Mouse (Mus musculus): ENCODE data around the gene Tnnt3. TPM values are rescaled to one million over a fixed set of nuclear protein-coding genes. Genes with fewer than 3 reads are reported as not detected.
A peak's percentile ranks its signal among the peaks of the same experiment; 100 is the strongest.

Gene Tnnt3
- total RNA-seq, 2 experiments from 2014 or later, result not detected

GRCm38 (mm10) chr7:142476271-142476670 lies 22.4 kb upstream of the Tnnt3 start:
- no peak for DNase-seq (ENCODE audit: low spot score in 2 of 2)

GRCm38 (mm10) chr7:142476795-142477452 lies 21.7 kb upstream of the Tnnt3 start:
- DNase-seq (ENCODE audit: low spot score in 2 of 2), result no peak

- no peak for DNase-seq (ENCODE audit: low spot score in 2 of 2)
Measured at GRCm38 (mm10) chr7:142478001-142478400, 20.6 kb upstream of the Tnnt3 start.

- no peak for DNase-seq (ENCODE audit: low spot score in 2 of 2)
Measured at GRCm38 (mm10) chr7:142478574-142478973, 20.1 kb upstream of the Tnnt3 start.

GRCm38 (mm10) chr7:142479307-142479706 lies 19.3 kb upstream of the Tnnt3 start:
- no peak for DNase-seq (ENCODE audit: low spot score in 2 of 2)

GRCm38 (mm10) chr7:142479886-142480285 lies 18.8 kb upstream of the Tnnt3 start:
- DNase-seq (ENCODE audit: low spot score in 2 of 2), result no peak

GRCm38 (mm10) chr7:142480661-142481060 lies 18.0 kb upstream of the Tnnt3 start:
- no peak for DNase-seq (ENCODE audit: low spot score in 2 of 2)

- peak in 1 of 2 experiments; percentile 41 for DNase-seq (ENCODE audit: low spot score in 2 of 2)
Measured at GRCm38 (mm10) chr7:142481186-142481567, 17.5 kb upstream of the Tnnt3 start.

GRCm38 (mm10) chr7:142481568-142482255 lies 16.9 kb upstream of the Tnnt3 start:
- no peak for DNase-seq (ENCODE audit: low spot score in 2 of 2)

GRCm38 (mm10) chr7:142482256-142482609 lies 16.4 kb upstream of the Tnnt3 start:
- DNase-seq (ENCODE audit: low spot score in 2 of 2), result no peak

GRCm38 (mm10) chr7:142483136-142483535 lies 15.5 kb upstream of the Tnnt3 start:
- DNase-seq (ENCODE audit: low spot score in 2 of 2), result no peak

GRCm38 (mm10) chr7:142484780-142485179 lies 13.9 kb upstream of the Tnnt3 start:
- DNase-seq (ENCODE audit: low spot score in 2 of 2), result no peak

GRCm38 (mm10) chr7:142486751-142487162 lies 11.9 kb upstream of the Tnnt3 start:
- no peak for DNase-seq (ENCODE audit: low spot score in 2 of 2)

- peak in 1 of 2 experiments; percentile 19 for DNase-seq (ENCODE audit: low spot score in 2 of 2)
Measured at GRCm38 (mm10) chr7:142487341-142487859, 11.2 kb upstream of the Tnnt3 start.

GRCm38 (mm10) chr7:142488053-142488452 lies 10.6 kb upstream of the Tnnt3 start:
- no peak for DNase-seq (ENCODE audit: low spot score in 2 of 2)

- DNase-seq (ENCODE audit: low spot score in 2 of 2), result no peak
Measured at GRCm38 (mm10) chr7:142493535-142493934, 5.1 kb upstream of the Tnnt3 start.

- no peak for DNase-seq (ENCODE audit: low spot score in 2 of 2)
Measured at GRCm38 (mm10) chr7:142496158-142496557, 2.5 kb upstream of the Tnnt3 start.

- DNase-seq (ENCODE audit: low spot score in 2 of 2), result no peak
Measured at GRCm38 (mm10) chr7:142496800-142497199, 1.8 kb upstream of the Tnnt3 start.

GRCm38 (mm10) chr7:142497775-142498174 lies 861 bp upstream of the Tnnt3 start:
- peak in 1 of 2 experiments; percentile 20 for DNase-seq (ENCODE audit: low spot score in 2 of 2)

GRCm38 (mm10) chr7:142499010-142499721 lies 530 bp downstream of the Tnnt3 start:
- DNase-seq (ENCODE audit: low spot score in 2 of 2), result no peak

- DNase-seq (ENCODE audit: low spot score in 2 of 2), result no peak
Measured at GRCm38 (mm10) chr7:142500032-142500431, 1.4 kb downstream of the Tnnt3 start.

- no peak for DNase-seq (ENCODE audit: low spot score in 2 of 2)
Measured at GRCm38 (mm10) chr7:142503206-142503605, 4.6 kb downstream of the Tnnt3 start.
